Mouse (Mus musculus) testis, adult 2 months (tissue): ENCODE measurements at regions not wholly inside any gene's neighbourhood (a gene's known extent, or its start where the extent isn't known, plus 50 kb on each side); places are given as distances from the start of the nearest gene placed in this dataset.

Experiments
- H3K27ac ChIP-seq: fragments of 200-500 bp; 2 replicates; pipeline ENCODE4 v1.5.1; 2012; ENCODE audit warnings: low read depth, low read length; ENCODE audit not compliant: control insufficient read depth, insufficient read depth
- H3K27me3 ChIP-seq: fragments of 200-500 bp; 2 replicates; pipeline ENCODE4 v1.6.1; 2012; ENCODE audit warnings: mild to moderate bottlenecking, low read length, moderate library complexity; ENCODE audit not compliant: control insufficient read depth, insufficient read depth
- H3K36me3 ChIP-seq: fragments of 200-500 bp; 2 replicates; pipeline ENCODE4 v1.6.1; 2012; ENCODE audit warnings: mild to moderate bottlenecking, low read length; ENCODE audit not compliant: control insufficient read depth, insufficient read depth
- H3K4me1 ChIP-seq: fragments of 200-500 bp; 2 replicates; pipeline ENCODE4 v1.6.1; 2012; ENCODE audit warnings: low read length; ENCODE audit not compliant: control insufficient read depth, insufficient read depth
- H3K4me3 ChIP-seq: fragments of 200-500 bp; 2 replicates; pipeline ENCODE4 v1.5.1; 2012; ENCODE audit warnings: low read depth, mild to moderate bottlenecking, low read length, moderate library complexity, mixed read lengths; ENCODE audit not compliant: control insufficient read depth
- CTCF ChIP-seq: fragments of 200-500 bp; IDR thresholded peaks from 2 replicates; pipeline ENCODE4 v1.5.1; 2012; ENCODE audit warnings: low read depth, mild to moderate bottlenecking, inconsistent platforms, low read length, moderate library complexity; ENCODE audit not compliant: control insufficient read depth, insufficient read depth, insufficient replicate concordance
- POLR2A ChIP-seq: fragments of 200-500 bp; IDR thresholded peaks from 2 replicates; pipeline ENCODE4 v1.6.1; 2012; ENCODE audit warnings: low read depth, mild to moderate bottlenecking, inconsistent platforms, low read length, moderate library complexity; ENCODE audit not compliant: control insufficient read depth

DNA sequence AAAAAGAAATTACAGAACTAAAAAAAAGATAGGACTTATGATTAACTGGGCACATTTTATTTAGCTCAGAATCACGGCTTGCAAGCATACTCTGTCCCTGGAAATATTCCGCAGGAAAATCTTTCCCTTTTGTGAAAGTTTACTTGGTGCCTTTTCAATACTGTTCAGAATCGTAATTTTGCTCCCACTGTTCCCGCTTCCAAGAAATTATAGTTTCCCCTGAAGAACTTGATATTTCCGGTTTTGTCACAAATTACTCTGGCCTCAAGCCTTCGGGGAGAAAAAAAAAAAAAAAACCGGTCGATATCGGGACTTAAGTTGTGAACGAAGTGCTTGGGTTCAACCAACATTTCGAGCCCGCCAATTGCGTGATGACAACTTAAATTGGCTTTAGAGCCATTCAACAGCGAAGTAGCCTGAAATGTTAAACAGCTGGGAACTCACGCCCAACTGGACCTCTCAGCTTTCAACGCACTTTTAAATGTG is 84.4 kb upstream of the Commd3 start:
- H3K4me1 ChIP-seq = peaks cover 2% of the 10 kb centered on the region; the same call in 1 of the 2 replicates
- H3K36me3 ChIP-seq = no peaks in the 10 kb centered on the region
- TF ChIP-seq CTCF (no peak), POLR2A (no peak)
- no peaks in the 10 kb centered on the region for H3K27me3 ChIP-seq
- peak overlapping the region; percentile 58; the same call in 1 of the 2 replicates for H3K27ac ChIP-seq
- peak overlapping the region; percentile 88 for H3K4me3 ChIP-seq

DNA sequence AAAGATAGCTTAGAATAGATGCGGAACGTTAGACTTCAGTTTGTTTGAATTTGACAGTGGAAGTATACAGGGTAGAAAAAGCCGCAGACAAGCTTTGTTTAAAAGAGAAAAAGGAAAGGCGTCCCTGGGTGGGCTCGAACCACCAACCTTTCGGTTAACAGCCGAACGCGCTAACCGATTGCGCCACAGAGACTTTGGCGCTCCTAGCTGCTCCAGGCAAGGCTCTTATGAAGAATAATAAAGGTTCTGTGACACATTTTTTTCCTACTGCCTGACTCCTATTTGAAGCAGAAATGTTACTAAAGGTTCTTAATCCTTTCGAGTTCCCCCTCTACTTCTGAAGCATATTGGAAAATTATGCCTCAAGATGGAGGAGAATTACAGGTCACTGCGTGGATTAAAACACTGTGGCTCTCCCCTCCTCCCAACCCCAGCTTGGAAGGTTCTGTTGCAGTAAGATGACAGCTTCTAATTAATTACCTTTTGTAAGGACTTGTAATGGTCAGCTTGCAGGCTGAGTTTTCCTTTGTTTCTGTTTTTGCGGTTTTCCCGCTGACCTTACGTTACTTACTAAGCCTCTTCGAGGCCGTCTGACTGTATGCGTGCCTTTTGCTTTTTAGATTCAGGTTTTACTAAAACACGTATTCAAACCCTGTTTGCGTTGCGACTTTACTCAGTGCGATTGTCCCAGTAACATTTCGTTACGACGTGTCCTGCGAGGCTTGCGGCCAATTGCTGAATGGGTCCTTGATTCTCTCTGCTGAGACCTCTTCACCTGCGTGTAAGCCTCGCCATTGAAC is 85.1 kb upstream of the Commd3 start:
- no peak for TF ChIP-seq CTCF
- no peak for TF ChIP-seq POLR2A
- Histone ChIP-seq H3K27me3 (no peaks in the 10 kb centered on the region), H3K27ac (peak overlapping the region; percentile 58), H3K4me1 (peaks cover 2% of the 10 kb centered on the region; the same call in 1 of the 2 replicates), H3K4me3 (peak overlapping the region; percentile 88), H3K36me3 (no peaks in the 10 kb centered on the region)

DNA sequence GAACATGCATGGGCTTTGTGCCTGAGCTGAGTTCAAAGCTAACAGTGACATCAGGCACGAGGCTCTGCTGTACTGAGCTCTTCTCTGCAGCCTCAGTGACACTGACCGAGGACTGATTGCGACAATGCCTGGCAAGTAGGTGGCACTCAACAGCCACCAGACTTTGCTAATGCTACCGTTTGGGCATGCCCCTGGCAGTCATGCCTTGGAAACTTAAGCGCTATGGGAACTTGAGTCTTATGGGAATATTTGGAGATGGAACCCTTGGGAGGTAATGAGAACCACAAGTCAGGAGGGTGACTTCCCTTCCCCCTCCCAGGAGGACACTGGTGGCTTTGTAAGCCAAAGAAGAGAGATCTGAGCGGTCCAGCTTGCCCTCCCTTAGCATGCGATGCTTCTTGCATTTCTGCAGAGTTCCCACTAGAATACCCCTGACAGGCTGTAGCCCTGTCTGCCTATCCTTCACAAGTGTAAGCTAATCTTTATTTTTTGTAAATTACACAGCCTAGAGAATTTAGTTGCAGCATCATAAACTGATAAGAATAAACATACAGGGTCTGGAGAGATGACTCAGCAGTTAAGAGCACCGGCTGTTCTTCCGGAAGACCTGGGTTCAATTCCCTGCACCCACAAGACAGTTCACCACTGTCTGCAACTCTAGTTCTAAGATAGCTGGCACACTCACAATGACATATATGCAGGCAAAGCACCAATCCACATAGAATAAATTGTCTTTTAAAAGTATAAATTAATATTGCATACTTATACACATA is 86.4 kb upstream of the Commd3 start:
- no peaks in the 10 kb centered on the region for H3K36me3 ChIP-seq
- H3K4me1 ChIP-seq = peaks cover 2% of the 10 kb centered on the region; the same call in 1 of the 2 replicates
- no peak for TF ChIP-seq CTCF
- TF ChIP-seq POLR2A = no peak
- H3K4me3 ChIP-seq = no peak overlapping the region
- H3K27ac ChIP-seq = no peak overlapping the region
- H3K27me3 ChIP-seq = no peaks in the 10 kb centered on the region

DNA sequence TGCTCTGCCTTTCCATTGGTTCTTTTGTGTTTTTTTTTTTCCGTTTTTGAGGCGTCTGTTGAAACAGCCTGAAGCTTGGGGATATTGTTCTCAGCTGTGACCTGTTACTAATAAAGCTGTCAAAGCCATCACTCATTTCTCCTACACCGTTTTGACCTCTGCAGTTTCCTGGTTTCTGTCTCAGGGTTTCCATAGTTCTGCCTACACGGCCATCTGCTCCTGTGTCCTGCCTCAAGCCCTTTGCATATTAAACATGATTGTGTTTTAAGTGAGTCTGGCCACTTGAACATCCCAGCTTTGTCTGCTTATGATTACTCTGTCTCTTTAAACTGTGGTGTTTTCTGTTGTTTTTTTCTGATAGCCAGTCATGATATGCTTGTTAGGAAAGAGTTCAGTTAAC is 114.1 kb upstream of the Commd3 start:
- no peaks in the 10 kb centered on the region for H3K27me3 ChIP-seq
- no peaks in the 10 kb centered on the region for H3K36me3 ChIP-seq
- no peak overlapping the region for H3K27ac ChIP-seq
- TF ChIP-seq POLR2A = no peak
- TF ChIP-seq CTCF = no peak
- H3K4me1 ChIP-seq = no peaks in the 10 kb centered on the region
- no peak overlapping the region for H3K4me3 ChIP-seq

DNA sequence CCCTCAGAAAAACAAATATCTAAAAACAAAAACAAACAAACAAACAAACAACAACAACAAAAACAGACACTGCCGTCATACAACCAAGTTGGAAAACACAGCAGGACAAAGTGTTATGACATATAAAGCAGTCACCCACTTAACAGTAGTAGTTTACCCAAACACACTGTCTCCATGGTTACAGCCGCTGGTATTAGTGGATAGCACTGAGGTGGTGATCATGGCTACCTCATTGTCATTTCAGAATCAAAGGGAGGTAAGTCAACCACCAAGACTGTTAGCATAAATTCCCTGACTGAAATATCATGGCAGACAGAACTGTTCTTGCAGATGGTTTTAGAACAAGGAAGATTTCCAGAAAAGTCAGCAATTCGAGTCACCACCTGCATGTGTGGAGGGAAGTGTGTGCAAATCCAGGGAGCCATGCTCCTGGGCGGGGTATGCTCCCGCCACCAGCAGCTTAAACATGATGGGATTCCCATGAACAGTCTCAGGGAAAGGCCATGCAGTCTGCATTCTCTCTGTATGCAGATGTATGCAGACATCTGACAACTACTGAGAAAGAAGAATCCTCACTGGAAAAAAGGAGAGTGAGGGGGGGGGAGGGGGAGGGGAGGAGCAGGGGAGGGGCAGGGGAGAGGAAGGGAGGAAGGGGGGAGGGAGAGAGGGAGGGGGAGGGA is 124.1 kb upstream of the Commd3 start:
- Histone ChIP-seq H3K4me1 (no peaks in the 10 kb centered on the region), H3K36me3 (no peaks in the 10 kb centered on the region), H3K4me3 (no peak overlapping the region), H3K27ac (no peak overlapping the region), H3K27me3 (no peaks in the 10 kb centered on the region)
- TF ChIP-seq CTCF = no peak
- no peak for TF ChIP-seq POLR2A

DNA sequence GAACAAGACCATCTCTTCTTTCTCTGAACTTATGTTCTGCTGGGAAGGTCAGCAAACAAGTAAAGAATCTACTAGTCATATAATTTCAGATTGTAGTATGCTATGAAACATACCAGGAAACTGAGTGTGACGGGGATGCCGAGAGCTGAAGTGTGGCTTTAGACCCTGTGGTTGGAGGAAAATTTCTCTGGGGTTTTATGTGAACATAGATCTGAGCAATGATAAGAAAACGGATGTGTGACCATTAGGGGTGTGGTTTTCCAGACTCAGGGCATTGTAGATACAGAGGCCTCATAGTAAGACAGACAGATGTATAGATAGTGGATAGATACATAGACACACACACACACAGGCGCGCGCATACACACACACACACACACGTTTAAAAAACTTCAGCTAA is 131.8 kb upstream of the Dnajc1 start:
- Histone ChIP-seq H3K27me3 (no peaks in the 10 kb centered on the region), H3K4me3 (no peak overlapping the region), H3K4me1 (no peaks in the 10 kb centered on the region), H3K27ac (no peak overlapping the region), H3K36me3 (no peaks in the 10 kb centered on the region)
- no peak for TF ChIP-seq POLR2A
- TF ChIP-seq CTCF = no peak

DNA sequence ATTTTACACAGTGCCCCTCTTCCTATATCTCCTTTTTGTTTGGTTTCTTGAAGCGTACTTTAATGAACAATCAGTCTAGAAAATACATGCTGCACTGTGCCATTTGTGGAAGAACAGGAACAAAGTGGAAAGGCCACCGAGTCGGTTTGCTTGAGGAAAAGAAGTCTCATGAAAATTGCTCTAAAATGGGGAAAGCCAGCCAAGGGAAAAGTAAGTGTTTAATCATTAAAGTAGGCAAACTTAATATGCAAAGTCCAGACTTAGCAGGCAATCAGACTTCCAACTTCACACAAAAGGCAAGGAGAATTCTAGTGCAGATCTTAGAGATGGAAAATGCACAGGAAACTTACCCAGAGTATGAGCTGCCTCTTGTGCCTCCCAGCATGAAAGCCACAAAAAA is 131.3 kb upstream of the Dnajc1 start:
- no peaks in the 10 kb centered on the region for H3K36me3 ChIP-seq
- H3K27ac ChIP-seq = no peak overlapping the region
- H3K4me1 ChIP-seq = no peaks in the 10 kb centered on the region
- H3K27me3 ChIP-seq = no peaks in the 10 kb centered on the region
- H3K4me3 ChIP-seq = no peak overlapping the region
- TF ChIP-seq CTCF (no peak), POLR2A (no peak)
